In the genomic region with DNA sequence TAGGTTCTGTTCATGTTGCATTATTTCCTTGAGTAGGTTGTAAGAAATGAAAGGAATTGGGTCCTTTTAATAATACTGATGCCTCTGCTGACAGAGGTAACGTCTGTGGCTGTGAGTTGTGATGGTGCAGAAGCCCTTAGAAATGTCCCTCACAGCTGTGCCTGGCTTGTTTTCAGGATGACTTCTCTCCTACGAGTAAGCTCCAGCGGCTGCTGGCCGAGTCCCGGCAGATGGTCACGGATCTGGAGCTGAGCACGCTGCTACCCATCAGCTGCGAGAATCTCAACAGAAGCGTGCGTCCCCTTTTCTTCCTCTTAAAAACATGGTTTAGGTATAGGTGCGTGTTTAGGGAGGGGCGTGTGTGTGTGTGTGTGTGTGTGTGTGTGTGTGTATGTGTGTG, we compare ENCODE assay signal across 21 mouse cellular contexts. TPM values are rescaled to one million over a fixed set of nuclear protein-coding genes. Genes with fewer than 3 reads are reported as not detected.
DNase-seq lines count a peak whose midpoint lies in the region; ATAC-seq and TF ChIP-seq lines count a peak whose summit lies in the region.
"Had no signal": no experiment of that assay in that cellular context is flagged by ENCODE, and none has a peak within 500 bp of the region (broad histone marks: within the 10 kb centered on the region; RNA-seq: fewer than 3 reads in every experiment).

No protein-coding gene starts in this region.

- WGBS in hindbrain, embryonic 14.5 days, result 81% methylated on average over 12 of the region's 12 CpGs
- WGBS in hindbrain, embryonic 12.5 days, result 83% methylated on average over 10 of the region's 12 CpGs
- 87% methylated on average over 12 of the region's 12 CpGs for WGBS in liver, embryonic 11.5 days

- no peaks in the 10 kb centered on the region for H3K36me3 ChIP-seq in hindbrain, embryonic 14.5 days (replicated peaks; ENCODE audit: control insufficient read depth, insufficient read depth)
- H3K36me3 ChIP-seq in hindbrain, embryonic 12.5 days, result no peaks in the 10 kb centered on the region
- H3K36me3 ChIP-seq in liver, embryonic 11.5 days (ENCODE audit: control insufficient read depth, insufficient read depth, low read length), result no peaks in the 10 kb centered on the region
- H3K36me3 ChIP-seq: embryonic facial prominence, embryonic 10.5 days; embryonic facial prominence, embryonic 12.5 days; forebrain, embryonic 15.5 days had no signal

- TF ChIP-seq CTCF in left cerebral cortex, adult 2 months (IDR thresholded peaks at IDR 0.05), result no peak

- H3K4me1 ChIP-seq in hindbrain, embryonic 14.5 days (replicated peaks; ENCODE audit: control insufficient read depth, insufficient read depth, low read length), result no peaks in the 10 kb centered on the region
- no peaks in the 10 kb centered on the region for H3K4me1 ChIP-seq in hindbrain, embryonic 12.5 days
- H3K4me1 ChIP-seq in liver, embryonic 11.5 days (replicated peaks; ENCODE audit: control insufficient read depth, insufficient read depth, low read length), result no peaks in the 10 kb centered on the region
- H3K4me1 ChIP-seq: forebrain, embryonic 13.5 days; forebrain, embryonic 15.5 days had no signal

- H3K27ac ChIP-seq in hindbrain, embryonic 14.5 days, result no peak overlapping the region
- H3K27ac ChIP-seq in hindbrain, embryonic 12.5 days, result no peak overlapping the region
- H3K27ac ChIP-seq in left cerebral cortex, adult 2 months, result no peak overlapping the region
- H3K27ac ChIP-seq in liver, embryonic 11.5 days (ENCODE audit: low read depth, low read length), result no peak overlapping the region
- H3K27ac ChIP-seq: embryonic facial prominence, embryonic 10.5 days; embryonic facial prominence, embryonic 12.5 days; forebrain, embryonic 13.5 days; forebrain, embryonic 15.5 days had no signal

- no peaks in the 10 kb centered on the region for H3K9me3 ChIP-seq in hindbrain, embryonic 14.5 days (ENCODE audit: control insufficient read depth, low read length)
- no peaks in the 10 kb centered on the region for H3K9me3 ChIP-seq in hindbrain, embryonic 12.5 days (replicated peaks)
- no peaks in the 10 kb centered on the region for H3K9me3 ChIP-seq in liver, embryonic 11.5 days (ENCODE audit: control insufficient read depth, low read length)
- H3K9me3 ChIP-seq: embryonic facial prominence, embryonic 10.5 days; embryonic facial prominence, embryonic 12.5 days; forebrain, embryonic 13.5 days; forebrain, embryonic 15.5 days had no signal

- intact Hi-C loops in left cerebral cortex, postnatal 4 days (cut with DNase I), result no loop called here
- intact Hi-C loops in left cerebral cortex, adult 2 months (cut with DNase I), result no loop called here

- no peaks in the 10 kb centered on the region for H3K27me3 ChIP-seq in hindbrain, embryonic 14.5 days (ENCODE audit: control insufficient read depth, insufficient read depth, low read length)
- no peaks in the 10 kb centered on the region for H3K27me3 ChIP-seq in hindbrain, embryonic 12.5 days
- no peaks in the 10 kb centered on the region for H3K27me3 ChIP-seq in liver, embryonic 11.5 days (replicated peaks; ENCODE audit: control insufficient read depth, insufficient read depth, low read length)
- H3K27me3 ChIP-seq: embryonic facial prominence, embryonic 12.5 days; forebrain, embryonic 13.5 days; forebrain, embryonic 15.5 days had no signal

- peak; percentile 21 for DNase-seq in hindbrain, embryonic 14.5 days (ENCODE audit: low spot score)
- DNase-seq in left cerebral cortex, postnatal 4 days, result peak; percentile 31
- no peak for DNase-seq in left cerebral cortex, adult 2 months (ENCODE audit: extremely low spot score in 1 of 2, low spot score in 2 of 2)
- DNase-seq in right cerebral cortex, postnatal 14 days, result peak; percentile 31
- DNase-seq in right cerebral cortex, postnatal 25 days, result no peak
- no peak for DNase-seq in liver, embryonic 11.5 days (ENCODE audit: low spot score)
- DNase-seq: adrenal gland, adult 2 months; adrenal gland, postnatal 10 days; adrenal gland, postnatal 25 days; cerebellum, adult 11-12 months; cerebellum, adult 8-10 months; cerebellum, adult 9-11 months; cerebellum, postnatal 25 days; forebrain, postnatal 0 days had no signal

- no peak overlapping the region for H3K9ac ChIP-seq in hindbrain, embryonic 14.5 days
- H3K9ac ChIP-seq in hindbrain, embryonic 12.5 days, result no peak overlapping the region
- no peak overlapping the region for H3K9ac ChIP-seq in liver, embryonic 11.5 days (ENCODE audit: low read depth, low read length)
- H3K9ac ChIP-seq: embryonic facial prominence, embryonic 12.5 days; forebrain, embryonic 13.5 days; forebrain, embryonic 15.5 days; forebrain, postnatal 0 days had no signal

- ATAC-seq in hindbrain, embryonic 14.5 days (ENCODE audit: low FRiP score), result no peak
- ATAC-seq in hindbrain, embryonic 12.5 days (ENCODE audit: low FRiP score), result no peak
- no peak for ATAC-seq in liver, embryonic 11.5 days (replicated peaks; ENCODE audit: low FRiP score)
- ATAC-seq: forebrain, embryonic 13.5 days; forebrain, embryonic 15.5 days; forebrain, postnatal 0 days had no signal

- H3K4me3 ChIP-seq in hindbrain, embryonic 14.5 days (replicated peaks; ENCODE audit: low read length), result no peak overlapping the region
- no peak overlapping the region for H3K4me3 ChIP-seq in hindbrain, embryonic 12.5 days
- H3K4me3 ChIP-seq in left cerebral cortex, adult 2 months, result no peak overlapping the region
- H3K4me3 ChIP-seq in liver, embryonic 11.5 days (ENCODE audit: low read depth, low read length), result no peak overlapping the region
- H3K4me3 ChIP-seq: embryonic facial prominence, embryonic 10.5 days; embryonic facial prominence, embryonic 12.5 days; forebrain, embryonic 13.5 days; forebrain, embryonic 15.5 days had no signal

- H3K4me2 ChIP-seq in hindbrain, embryonic 14.5 days (replicated peaks), result no peak overlapping the region
- H3K4me2 ChIP-seq in hindbrain, embryonic 12.5 days (replicated peaks), result no peak overlapping the region
- H3K4me2 ChIP-seq in liver, embryonic 11.5 days, result no peak overlapping the region
- H3K4me2 ChIP-seq: embryonic facial prominence, embryonic 12.5 days; forebrain, embryonic 13.5 days; forebrain, embryonic 15.5 days had no signal

RNA-seq across cellular contexts. Expression of gene Hip1r, which starts 12.4 kb away (rescaled TPM):
- polyA plus RNA-seq in hindbrain, embryonic 14.5 days (2014; fragmentation: Nextera tagmentation; extraction: Ambion mirVana), result 22.4 and 27.9 TPM in 2 replicates
- 14.4 and 20.4 TPM in 2 replicates for polyA plus RNA-seq in hindbrain, embryonic 12.5 days (2016; fragmentation: Nextera tagmentation; extraction: Ambion mirVana)
- 10 to 100 TPM; 83.2 to 84.8 TPM for total RNA-seq in left cerebral cortex, postnatal 4 days (2021)
- total RNA-seq in left cerebral cortex, adult 2 months (2021), result 10 to 100 TPM; 68.3 to 74.2 TPM
- 20.2 and 20.6 TPM in 2 replicates for polyA plus RNA-seq in liver, embryonic 11.5 days (2014; fragmentation: Nextera tagmentation; extraction: Ambion mirVana)

RNA-seq across cellular contexts. Expression of gene Ccdc62, which starts 30.6 kb away (rescaled TPM):
- polyA plus RNA-seq in hindbrain, embryonic 14.5 days (2014; fragmentation: Nextera tagmentation; extraction: Ambion mirVana), result 5.2 and 5.5 TPM in 2 replicates
- 5.3 and 7.4 TPM in 2 replicates for polyA plus RNA-seq in hindbrain, embryonic 12.5 days (2016; fragmentation: Nextera tagmentation; extraction: Ambion mirVana)
- total RNA-seq in left cerebral cortex, postnatal 4 days (2021), result 1 to 10 TPM; 1.9 to 4.8 TPM
- 1 to 10 TPM; 2.9 to 4.1 TPM for total RNA-seq in left cerebral cortex, adult 2 months (2021)
- 5.9 and 7.1 TPM in 2 replicates for polyA plus RNA-seq in liver, embryonic 11.5 days (2014; fragmentation: Nextera tagmentation; extraction: Ambion mirVana)

RNA-seq across cellular contexts. Expression of gene Gm43518, which starts 33.8 kb away (rescaled TPM):
- polyA plus RNA-seq in hindbrain, embryonic 14.5 days (2014; fragmentation: Nextera tagmentation; extraction: Ambion mirVana), result 2.3 and 2.6 TPM in 2 replicates
- 3.4 and 4.0 TPM in 2 replicates for polyA plus RNA-seq in hindbrain, embryonic 12.5 days (2016; fragmentation: Nextera tagmentation; extraction: Ambion mirVana)
- 1 to 10 TPM; 1.2 to 1.3 TPM for total RNA-seq in left cerebral cortex, postnatal 4 days (2021)
- 1 to 10 TPM in 1 of 2 experiments, under 1 TPM in 1; 0.63 to 1.1 TPM for total RNA-seq in left cerebral cortex, adult 2 months (2021)
- 2.8 TPM in 2 replicates for polyA plus RNA-seq in liver, embryonic 11.5 days (2014; fragmentation: Nextera tagmentation; extraction: Ambion mirVana)
- total RNA-seq: adrenal gland, postnatal 10 days; ES-E14 had no signal
- polyA plus RNA-seq: adrenal gland, adult 2 months; C2C12 had no signal

RNA-seq across cellular contexts. Expression of gene Denr, which starts 54.1 kb away (rescaled TPM):
- polyA plus RNA-seq in hindbrain, embryonic 14.5 days (2014; fragmentation: Nextera tagmentation; extraction: Ambion mirVana), result 104 and 111 TPM in 2 replicates
- polyA plus RNA-seq in hindbrain, embryonic 12.5 days (2016; fragmentation: Nextera tagmentation; extraction: Ambion mirVana), result 153 and 180 TPM in 2 replicates
- total RNA-seq in left cerebral cortex, postnatal 4 days (2021), result 10 to 100 TPM; 69.6 to 75.8 TPM
- 10 to 100 TPM; 66.0 to 68.7 TPM for total RNA-seq in left cerebral cortex, adult 2 months (2021)
- polyA plus RNA-seq in liver, embryonic 11.5 days (2014; fragmentation: Nextera tagmentation; extraction: Ambion mirVana), result 153 and 156 TPM in 2 replicates

Comparison
In these comparisons a context has a peak if more than half of its experiments do, and no peak if none do; other contexts are left out.
1. DNase-seq: peak in hindbrain, embryonic 14.5 days (single experiment), left cerebral cortex, postnatal 4 days (single experiment) and right cerebral cortex, postnatal 14 days (single experiment); none in left cerebral cortex, adult 2 months (0 of 2), right cerebral cortex, postnatal 25 days (single experiment) and liver, embryonic 11.5 days (single experiment).